Mouse (Mus musculus) heart, embryonic 11.5 days (tissue): ENCODE measurements at regions not wholly inside any gene's neighbourhood (a gene's known extent, or its start where the extent isn't known, plus 50 kb on each side); places are given as distances from the start of the nearest gene placed in this dataset.

Experiments
- ATAC-seq: fragments of 200-750 bp; cut with Nextera tagmentation; replicated peaks from 2 replicates; pipeline ENCODE4 v1.8.0; 2017; ENCODE audit warnings: moderate library complexity; ENCODE audit not compliant: insufficient number of reproducible peaks, low FRiP score, low TSS enrichment
- H3K27ac ChIP-seq: fragments of 300-500 bp; sonication (generic); 2 replicates; pipeline ENCODE4 v1.5.1; 2014; ENCODE audit warnings: mild to moderate bottlenecking, low read depth, low read length
- H3K27me3 ChIP-seq: fragments of 300-500 bp; sonication (generic); 2 replicates; pipeline ENCODE4 v1.6.1; 2014; ENCODE audit warnings: mild to moderate bottlenecking, low read length, mixed read lengths; ENCODE audit not compliant: control insufficient read depth, insufficient read depth
- H3K36me3 ChIP-seq: fragments of 300-500 bp; sonication (generic); 2 replicates; pipeline ENCODE4 v1.6.1; 2014; ENCODE audit warnings: mild to moderate bottlenecking, low read length, moderate library complexity, mixed read lengths; ENCODE audit not compliant: control insufficient read depth, insufficient read depth
- H3K4me1 ChIP-seq: fragments of 300-500 bp; sonication (generic); 2 replicates; pipeline ENCODE4 v1.6.1; 2014; ENCODE audit warnings: low read length; ENCODE audit not compliant: control insufficient read depth, insufficient read depth
- H3K4me2 ChIP-seq: fragments of 300-500 bp; sonication (generic); 2 replicates; pipeline ENCODE4 v1.6.1; 2014; ENCODE audit warnings: mild to moderate bottlenecking, moderate library complexity
- H3K4me3 ChIP-seq: fragments of 300-500 bp; sonication (generic); 2 replicates; pipeline ENCODE4 v1.5.1; 2014; ENCODE audit warnings: low read depth, low read length
- H3K9ac ChIP-seq: fragments of 300-500 bp; sonication (generic); 2 replicates; pipeline ENCODE4 v1.6.1; 2014; ENCODE audit warnings: mild to moderate bottlenecking, low read depth, low read length, moderate library complexity
- H3K9me3 ChIP-seq: fragments of 300-500 bp; sonication (generic); replicated peaks from 2 replicates; pipeline ENCODE4 v1.6.1; 2016; ENCODE audit warnings: low read length; ENCODE audit not compliant: control insufficient read depth
- WGBS: fragments of 180-500 bp; shearing (Covaris S2); extraction: QIAGEN DNeasy Blood & Tissue Kit; methylation state at CpG from one replicate; pipeline ENCODE4 v1.1.7; 2014; ENCODE audit not compliant: insufficient replicate concordance; 5-methylcytosine and 5-hydroxymethylcytosine counted together

GRCm38 (mm10) chr9:15175866-15176265, 63.0 kb upstream of the Vstm5 start:
- no peaks in the 10 kb centered on the region for H3K4me1 ChIP-seq
- H3K36me3 ChIP-seq: no peaks in the 10 kb centered on the region
- H3K9ac ChIP-seq: no peak overlapping the region
- no peaks in the 10 kb centered on the region for H3K27me3 ChIP-seq
- no peak overlapping the region for H3K4me3 ChIP-seq
- 100% methylated on average over 1 of the region's 1 CpGs for WGBS
- no peaks in the 10 kb centered on the region for H3K9me3 ChIP-seq
- no peak overlapping the region for H3K4me2 ChIP-seq
- ATAC-seq: no peak
- H3K27ac ChIP-seq: no peak overlapping the region

- ATAC-seq: no peak
- WGBS: 67% methylated on average over 1 of the region's 1 CpGs
Observed at GRCm38 (mm10) chr9:15175412-15175811, 63.4 kb upstream of the Vstm5 start.

GRCm38 (mm10) chr9:15170911-15171310, 59.0 kb upstream of the Hephl1 start:
- Histone ChIP-seq H3K27ac (no peak overlapping the region), H3K36me3 (no peaks in the 10 kb centered on the region), H3K9me3 (no peaks in the 10 kb centered on the region), H3K4me1 (no peaks in the 10 kb centered on the region), H3K27me3 (no peaks in the 10 kb centered on the region), H3K4me2 (no peak overlapping the region), H3K9ac (no peak overlapping the region), H3K4me3 (no peak overlapping the region)
- no peak for ATAC-seq
- 27% methylated on average over 3 of the region's 3 CpGs for WGBS

More at GRCm38 (mm10) chr9:15175412-15175811, 63.4 kb upstream of the Vstm5 start:
- Histone ChIP-seq H3K4me2 (no peak overlapping the region), H3K4me3 (no peak overlapping the region), H3K27me3 (no peaks in the 10 kb centered on the region), H3K9me3 (no peaks in the 10 kb centered on the region), H3K4me1 (no peaks in the 10 kb centered on the region), H3K27ac (no peak overlapping the region), H3K36me3 (no peaks in the 10 kb centered on the region), H3K9ac (no peak overlapping the region)

- Histone ChIP-seq H3K36me3 (no peaks in the 10 kb centered on the region), H3K27me3 (no peaks in the 10 kb centered on the region), H3K27ac (no peak overlapping the region), H3K4me2 (peak overlapping the region; percentile 31), H3K4me1 (no peaks in the 10 kb centered on the region), H3K4me3 (no peak overlapping the region), H3K9ac (no peak overlapping the region), H3K9me3 (no peaks in the 10 kb centered on the region)
- 62% methylated on average over 1 of the region's 1 CpGs for WGBS
- no peak for ATAC-seq
Observed at GRCm38 (mm10) chr9:15169714-15170113, 57.8 kb upstream of the Hephl1 start.

- Histone ChIP-seq H3K4me3 (no peak overlapping the region), H3K4me1 (no peaks in the 10 kb centered on the region), H3K4me2 (no peak overlapping the region), H3K9me3 (no peaks in the 10 kb centered on the region), H3K9ac (no peak overlapping the region), H3K27ac (no peak overlapping the region), H3K36me3 (no peaks in the 10 kb centered on the region), H3K27me3 (no peaks in the 10 kb centered on the region)
- no peak for ATAC-seq
- WGBS: 71% methylated on average over 6 of the region's 6 CpGs
Observed at GRCm38 (mm10) chr9:15168961-15169360, 57.1 kb upstream of the Hephl1 start.

- no peak overlapping the region for H3K4me2 ChIP-seq
- no peak overlapping the region for H3K4me3 ChIP-seq
- H3K9ac ChIP-seq: no peak overlapping the region
- no peak overlapping the region for H3K27ac ChIP-seq
- ATAC-seq: no peak
- H3K27me3 ChIP-seq: no peaks in the 10 kb centered on the region
- H3K4me1 ChIP-seq: no peaks in the 10 kb centered on the region
- no peaks in the 10 kb centered on the region for H3K36me3 ChIP-seq
- 83% methylated on average over 2 of the region's 2 CpGs for WGBS
- H3K9me3 ChIP-seq: peaks cover 8% of the 10 kb centered on the region
Observed at GRCm38 (mm10) chr9:15166896-15167295, 55.0 kb upstream of the Hephl1 start.

- Histone ChIP-seq H3K27ac (no peak overlapping the region), H3K4me2 (no peak overlapping the region), H3K9me3 (peaks cover 11% of the 10 kb centered on the region), H3K27me3 (no peaks in the 10 kb centered on the region), H3K9ac (no peak overlapping the region), H3K4me1 (no peaks in the 10 kb centered on the region), H3K4me3 (no peak overlapping the region), H3K36me3 (no peaks in the 10 kb centered on the region)
- ATAC-seq: no peak
- 98% methylated on average over 4 of the region's 4 CpGs for WGBS
Observed at GRCm38 (mm10) chr9:15166476-15166875, 54.6 kb upstream of the Hephl1 start.
